Mouse (Mus musculus) neural tube, embryonic 12.5 days (tissue): ENCODE measurements at regions not wholly inside any gene's neighbourhood (a gene's known extent, or its start where the extent isn't known, plus 50 kb on each side); places are given as distances from the start of the nearest gene placed in this dataset.

Experiments
- ATAC-seq: fragments of 200-750 bp; cut with Nextera tagmentation; 2 replicates; pipeline ENCODE4 v1.8.0; 2017; ENCODE audit warnings: low read depth, mild to moderate bottlenecking, moderate TSS enrichment, moderate library complexity; ENCODE audit not compliant: low FRiP score
- H3K27ac ChIP-seq: fragments of 300-500 bp; sonication (generic); 2 replicates; pipeline ENCODE4 v1.5.1; 2016
- H3K27me3 ChIP-seq: fragments of 300-500 bp; sonication (generic); replicated peaks from 2 replicates; pipeline ENCODE4 v1.6.1; 2016; ENCODE audit warnings: mild to moderate bottlenecking
- H3K36me3 ChIP-seq: fragments of 300-500 bp; sonication (generic); 2 replicates; pipeline ENCODE4 v1.6.1; 2016; ENCODE audit warnings: mild to moderate bottlenecking
- H3K4me1 ChIP-seq: fragments of 300-500 bp; sonication (generic); 2 replicates; pipeline ENCODE4 v1.6.1; 2016
- H3K4me2 ChIP-seq: fragments of 300-500 bp; sonication (generic); replicated peaks from 2 replicates; pipeline ENCODE4 v1.6.1; 2016; ENCODE audit warnings: mild to moderate bottlenecking
- H3K4me3 ChIP-seq: fragments of 300-500 bp; sonication (generic); 2 replicates; pipeline ENCODE4 v1.5.1; 2016
- H3K9ac ChIP-seq: fragments of 300-500 bp; sonication (generic); 2 replicates; pipeline ENCODE4 v1.6.1; 2016; ENCODE audit warnings: mild to moderate bottlenecking
- H3K9me3 ChIP-seq: fragments of 300-500 bp; sonication (generic); 2 replicates; pipeline ENCODE4 v1.6.1; 2016; ENCODE audit warnings: mild to moderate bottlenecking
- WGBS: fragments of 180-500 bp; shearing (Covaris S2); methylation state at CpG from one replicate; pipeline ENCODE4 v1.1.7; 2016; 5-methylcytosine and 5-hydroxymethylcytosine counted together

GRCm38 (mm10) chr11:109061971-109062370 is 82.2 kb downstream of the E030025P04Rik start:
- no peaks in the 10 kb centered on the region for H3K36me3 ChIP-seq
- H3K9me3 ChIP-seq, result peaks cover 1% of the 10 kb centered on the region; the same call in 1 of the 2 replicates
- no peak overlapping the region for H3K4me2 ChIP-seq
- no peak overlapping the region for H3K27ac ChIP-seq
- H3K27me3 ChIP-seq, result no peaks in the 10 kb centered on the region
- H3K4me1 ChIP-seq, result no peaks in the 10 kb centered on the region
- 63% methylated on average over 4 of the region's 4 CpGs for WGBS
- H3K9ac ChIP-seq, result no peak overlapping the region
- no peak overlapping the region for H3K4me3 ChIP-seq
- no peak for ATAC-seq

- no peaks in the 10 kb centered on the region for H3K36me3 ChIP-seq
- no peak overlapping the region for H3K9ac ChIP-seq
- H3K4me2 ChIP-seq, result no peak overlapping the region
- no peaks in the 10 kb centered on the region for H3K27me3 ChIP-seq
- H3K4me1 ChIP-seq, result no peaks in the 10 kb centered on the region
- no peak overlapping the region for H3K27ac ChIP-seq
- no peak for ATAC-seq
- peaks cover 6% of the 10 kb centered on the region for H3K9me3 ChIP-seq
- 84% methylated on average over 3 of the region's 3 CpGs for WGBS
- no peak overlapping the region for H3K4me3 ChIP-seq
Measured at GRCm38 (mm10) chr11:109060527-109060908, 83.7 kb downstream of the E030025P04Rik start.

GRCm38 (mm10) chr11:109059863-109060526 is 84.2 kb downstream of the E030025P04Rik start:
- no peak for ATAC-seq
- no peaks in the 10 kb centered on the region for H3K36me3 ChIP-seq
- H3K9ac ChIP-seq, result no peak overlapping the region
- no peak overlapping the region for H3K4me2 ChIP-seq
- H3K4me1 ChIP-seq, result no peaks in the 10 kb centered on the region
- no peak overlapping the region for H3K4me3 ChIP-seq
- WGBS, result 91% methylated on average over 12 of the region's 12 CpGs
- no peaks in the 10 kb centered on the region for H3K27me3 ChIP-seq
- H3K27ac ChIP-seq, result no peak overlapping the region
- H3K9me3 ChIP-seq, result peaks cover 6% of the 10 kb centered on the region

- H3K4me3 ChIP-seq, result no peak overlapping the region
- H3K4me2 ChIP-seq, result no peak overlapping the region
- no peak overlapping the region for H3K9ac ChIP-seq
- H3K9me3 ChIP-seq, result peaks cover 6% of the 10 kb centered on the region
- ATAC-seq, result no peak
- no peaks in the 10 kb centered on the region for H3K27me3 ChIP-seq
- no peaks in the 10 kb centered on the region for H3K36me3 ChIP-seq
- H3K27ac ChIP-seq, result no peak overlapping the region
- no peaks in the 10 kb centered on the region for H3K4me1 ChIP-seq
Measured at GRCm38 (mm10) chr11:109058021-109058420, 86.1 kb downstream of the E030025P04Rik start.

GRCm38 (mm10) chr11:109048257-109049101 is 95.7 kb downstream of the E030025P04Rik start:
- Histone ChIP-seq H3K9me3 (no peaks in the 10 kb centered on the region), H3K27me3 (no peaks in the 10 kb centered on the region), H3K4me2 (no peak overlapping the region), H3K9ac (no peak overlapping the region), H3K4me3 (no peak overlapping the region), H3K27ac (no peak overlapping the region), H3K36me3 (no peaks in the 10 kb centered on the region), H3K4me1 (no peaks in the 10 kb centered on the region)
- no peak for ATAC-seq
- WGBS, result 69% methylated on average over 10 of the region's 10 CpGs

GRCm38 (mm10) chr11:109047483-109048110 is 96.6 kb downstream of the E030025P04Rik start:
- no peak overlapping the region for H3K4me3 ChIP-seq
- no peak overlapping the region for H3K4me2 ChIP-seq
- ATAC-seq, result no peak
- H3K27ac ChIP-seq, result no peak overlapping the region
- no peaks in the 10 kb centered on the region for H3K9me3 ChIP-seq
- no peaks in the 10 kb centered on the region for H3K27me3 ChIP-seq
- no peaks in the 10 kb centered on the region for H3K4me1 ChIP-seq
- WGBS, result 90% methylated on average over 4 of the region's 4 CpGs
- H3K36me3 ChIP-seq, result no peaks in the 10 kb centered on the region
- H3K9ac ChIP-seq, result no peak overlapping the region

- WGBS, result 44% methylated on average over 1 of the region's 1 CpGs
- no peak for ATAC-seq
Measured at GRCm38 (mm10) chr11:109046446-109046845, 97.7 kb downstream of the E030025P04Rik start.

GRCm38 (mm10) chr11:109040519-109040916 is 103.7 kb downstream of the E030025P04Rik start:
- Histone ChIP-seq H3K9ac (no peak overlapping the region), H3K36me3 (no peaks in the 10 kb centered on the region), H3K4me3 (no peak overlapping the region), H3K9me3 (no peaks in the 10 kb centered on the region), H3K4me2 (no peak overlapping the region), H3K27me3 (no peaks in the 10 kb centered on the region), H3K4me1 (peaks cover 4% of the 10 kb centered on the region; the same call in 1 of the 2 replicates), H3K27ac (no peak overlapping the region)
- ATAC-seq, result no peak
- WGBS, result 51% methylated on average over 7 of the region's 7 CpGs

More at GRCm38 (mm10) chr11:109046446-109046845, 97.7 kb downstream of the E030025P04Rik start:
- Histone ChIP-seq H3K27me3 (no peaks in the 10 kb centered on the region), H3K9ac (no peak overlapping the region), H3K4me2 (no peak overlapping the region), H3K27ac (no peak overlapping the region), H3K4me3 (no peak overlapping the region), H3K9me3 (no peaks in the 10 kb centered on the region), H3K4me1 (no peaks in the 10 kb centered on the region), H3K36me3 (no peaks in the 10 kb centered on the region)

GRCm38 (mm10) chr11:109039792-109040518 is 104.2 kb downstream of the E030025P04Rik start:
- Histone ChIP-seq H3K27ac (no peak overlapping the region), H3K36me3 (no peaks in the 10 kb centered on the region), H3K4me3 (no peak overlapping the region), H3K4me2 (no peak overlapping the region), H3K9me3 (no peaks in the 10 kb centered on the region), H3K4me1 (peaks cover 4% of the 10 kb centered on the region; the same call in 1 of the 2 replicates), H3K9ac (no peak overlapping the region), H3K27me3 (no peaks in the 10 kb centered on the region)
- no peak for ATAC-seq
- WGBS, result 78% methylated on average over 6 of the region's 6 CpGs

GRCm38 (mm10) chr11:109039060-109039791 is 104.9 kb downstream of the E030025P04Rik start:
- H3K27me3 ChIP-seq, result no peaks in the 10 kb centered on the region
- H3K27ac ChIP-seq, result no peak overlapping the region
- H3K4me3 ChIP-seq, result no peak overlapping the region
- H3K9me3 ChIP-seq, result no peaks in the 10 kb centered on the region
- ATAC-seq, result no peak
- no peak overlapping the region for H3K4me2 ChIP-seq
- WGBS, result 78% methylated on average over 10 of the region's 10 CpGs
- peaks cover 4% of the 10 kb centered on the region; the same call in 1 of the 2 replicates for H3K4me1 ChIP-seq
- no peak overlapping the region for H3K9ac ChIP-seq
- no peaks in the 10 kb centered on the region for H3K36me3 ChIP-seq

GRCm38 (mm10) chr11:109038136-109038535 is 106.0 kb downstream of the E030025P04Rik start:
- no peak for ATAC-seq
- Histone ChIP-seq H3K36me3 (no peaks in the 10 kb centered on the region), H3K27me3 (no peaks in the 10 kb centered on the region), H3K4me3 (no peak overlapping the region), H3K4me1 (peaks cover 5% of the 10 kb centered on the region; the same call in 1 of the 2 replicates), H3K9ac (no peak overlapping the region), H3K4me2 (no peak overlapping the region), H3K9me3 (no peaks in the 10 kb centered on the region), H3K27ac (no peak overlapping the region)
- 87% methylated on average over 7 of the region's 7 CpGs for WGBS
